Mouse (Mus musculus) gastrocnemius, adult 8-10 months (tissue): ENCODE results near the gene Gzmm. TPM values are rescaled to one million over a fixed set of nuclear protein-coding genes. Genes with fewer than 3 reads are reported as not detected.

ENCODE experiments used
- DNase-seq, 2 experiments: peaks; one replicate each; pipeline ENCODE4 v3.0.0; 2022; ENCODE audit warnings: low spot score in 2 of 2
- total RNA-seq, 4 experiments: library from RNA; stranded (reverse); gene quantifications; 2 replicates each; pipeline ENCODE4 v1.2.4; 2022

Gene Gzmm
- total RNA-seq, 4 experiments from 2014 or later = 9.9 to 15.9 (median 10.2) TPM

DNA sequence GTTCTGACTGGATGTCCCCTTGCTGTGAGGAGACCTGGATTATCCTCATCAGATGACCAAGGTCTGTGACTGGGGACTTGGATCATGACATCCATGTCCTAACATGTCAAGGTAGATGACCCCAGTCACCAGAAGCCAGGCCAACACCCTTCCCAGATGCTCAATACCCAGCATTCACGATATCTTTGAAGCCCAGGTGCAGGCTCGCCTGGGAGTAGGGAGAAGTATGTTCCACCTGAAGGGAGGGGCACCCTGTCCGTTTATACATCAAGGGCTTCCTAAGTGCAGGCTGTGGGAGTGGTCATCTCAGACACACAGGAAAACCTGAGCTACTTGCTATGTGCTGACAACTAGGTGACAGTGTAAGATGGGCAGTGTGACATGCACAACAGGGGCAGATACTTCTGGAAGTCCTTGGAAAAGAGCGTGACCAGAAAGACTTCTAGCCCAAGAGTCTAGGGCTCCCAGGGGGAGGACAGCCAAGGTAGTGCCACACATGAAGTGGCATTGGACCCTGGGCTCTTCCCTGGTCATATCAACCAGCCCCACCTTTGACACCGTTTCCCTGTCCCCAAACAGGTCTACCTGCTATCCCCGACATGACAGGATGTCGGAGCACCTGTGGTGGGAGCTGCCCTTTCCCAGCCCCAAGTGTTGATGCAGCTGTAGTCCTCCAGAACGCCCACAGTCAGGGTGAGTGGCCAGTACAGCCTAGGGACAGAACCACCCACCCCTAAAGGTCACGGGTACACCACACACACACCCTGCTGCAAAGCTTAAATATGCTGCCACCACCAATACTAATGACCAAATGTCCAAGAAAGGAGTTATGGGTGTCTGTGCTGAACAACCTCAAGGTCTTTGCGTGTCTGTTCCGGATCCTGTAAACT, 8.0 kb upstream of the Gzmm start:
- no peak for DNase-seq

DNA sequence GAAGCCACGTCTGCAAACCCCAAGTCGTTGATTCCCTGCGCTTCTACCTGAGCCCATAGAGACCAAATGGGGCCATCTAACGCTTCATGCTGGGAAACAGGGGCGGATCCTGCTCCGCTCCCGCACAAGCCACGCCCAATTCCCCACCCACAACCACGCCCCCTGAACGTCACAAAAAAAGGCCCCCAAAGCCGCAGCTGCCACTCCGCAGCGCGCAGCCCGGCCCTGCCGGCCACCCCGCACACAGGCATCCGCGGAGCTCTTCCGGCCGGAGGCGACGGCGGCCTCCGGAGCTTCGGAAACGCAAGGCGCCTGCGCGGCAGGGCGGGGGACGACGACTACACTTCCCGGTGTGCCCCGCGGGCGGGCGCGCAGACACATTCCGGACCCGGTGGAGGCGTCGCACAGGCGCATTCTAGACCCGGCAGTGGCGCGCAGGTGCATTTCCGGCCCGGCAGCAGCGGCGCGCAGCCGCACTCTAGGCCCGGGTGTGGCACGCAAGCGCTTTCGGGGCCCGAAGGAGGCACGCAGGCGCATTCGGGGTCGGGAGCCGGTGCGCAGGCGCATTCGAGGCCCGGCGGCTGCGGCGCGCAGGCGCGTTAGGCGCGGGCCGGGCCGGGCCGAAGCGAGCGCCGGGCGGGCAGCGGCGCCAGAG, 7.1 kb upstream of the Gzmm start, which contains the start of gene Cdc34:
Cdc34 (plus strand) TSS at position 605 of the 655 bp plus-strand sequence.
- peak; percentile 98 to 100 for DNase-seq

DNA sequence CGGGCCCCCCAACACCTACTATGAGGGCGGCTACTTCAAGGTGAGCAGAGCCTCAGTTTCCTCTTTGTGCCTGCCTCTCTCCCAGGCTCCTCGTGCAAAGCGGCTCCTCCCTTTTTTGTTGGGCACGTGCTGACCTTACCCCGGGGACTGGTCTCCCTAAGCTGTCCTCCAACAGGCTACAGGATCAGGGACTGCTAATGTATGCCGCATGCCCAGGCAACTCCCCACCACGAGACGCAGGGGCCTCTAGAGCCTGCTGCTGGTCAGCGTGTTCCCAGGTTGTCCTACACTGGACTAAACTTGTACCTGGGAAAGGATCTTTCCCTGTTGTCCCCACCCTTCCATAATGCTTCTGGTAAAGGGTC, 6.3 kb upstream of the Gzmm start:
- no peak for DNase-seq

DNA sequence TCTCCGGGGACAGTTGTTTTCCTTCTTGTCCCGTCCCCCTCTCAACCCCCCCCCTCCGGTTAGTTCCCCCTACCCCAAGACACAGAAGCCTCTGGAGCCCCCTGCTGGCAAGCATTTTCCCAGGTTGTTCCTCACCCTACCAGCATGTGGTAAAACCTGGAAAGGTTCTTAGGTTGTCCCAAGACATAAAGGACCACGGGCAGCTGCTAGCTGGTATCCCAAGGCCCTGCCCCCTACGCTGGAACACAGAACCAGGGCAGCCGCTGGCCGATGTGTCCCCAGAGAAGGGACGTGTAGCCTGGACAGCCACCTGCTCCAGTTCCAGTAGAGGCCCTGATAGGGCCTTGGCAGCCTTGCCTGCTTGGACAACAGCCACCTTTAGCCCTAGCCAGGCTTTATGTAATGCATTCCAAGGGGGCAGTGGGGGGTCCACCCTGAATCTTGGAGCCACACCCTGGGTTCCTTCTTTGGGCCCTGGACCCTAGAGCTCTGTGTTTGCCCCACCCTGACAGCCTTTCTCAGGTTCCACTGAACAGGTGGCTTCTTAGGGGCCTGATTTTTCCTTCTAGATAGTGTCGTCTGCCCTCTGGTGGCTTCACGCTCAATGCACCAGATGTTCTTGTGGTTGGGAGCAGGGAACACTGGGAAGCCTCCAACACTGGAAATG, 5.8 kb upstream of the Gzmm start:
- peak; percentile 77 to 78 for DNase-seq

DNA sequence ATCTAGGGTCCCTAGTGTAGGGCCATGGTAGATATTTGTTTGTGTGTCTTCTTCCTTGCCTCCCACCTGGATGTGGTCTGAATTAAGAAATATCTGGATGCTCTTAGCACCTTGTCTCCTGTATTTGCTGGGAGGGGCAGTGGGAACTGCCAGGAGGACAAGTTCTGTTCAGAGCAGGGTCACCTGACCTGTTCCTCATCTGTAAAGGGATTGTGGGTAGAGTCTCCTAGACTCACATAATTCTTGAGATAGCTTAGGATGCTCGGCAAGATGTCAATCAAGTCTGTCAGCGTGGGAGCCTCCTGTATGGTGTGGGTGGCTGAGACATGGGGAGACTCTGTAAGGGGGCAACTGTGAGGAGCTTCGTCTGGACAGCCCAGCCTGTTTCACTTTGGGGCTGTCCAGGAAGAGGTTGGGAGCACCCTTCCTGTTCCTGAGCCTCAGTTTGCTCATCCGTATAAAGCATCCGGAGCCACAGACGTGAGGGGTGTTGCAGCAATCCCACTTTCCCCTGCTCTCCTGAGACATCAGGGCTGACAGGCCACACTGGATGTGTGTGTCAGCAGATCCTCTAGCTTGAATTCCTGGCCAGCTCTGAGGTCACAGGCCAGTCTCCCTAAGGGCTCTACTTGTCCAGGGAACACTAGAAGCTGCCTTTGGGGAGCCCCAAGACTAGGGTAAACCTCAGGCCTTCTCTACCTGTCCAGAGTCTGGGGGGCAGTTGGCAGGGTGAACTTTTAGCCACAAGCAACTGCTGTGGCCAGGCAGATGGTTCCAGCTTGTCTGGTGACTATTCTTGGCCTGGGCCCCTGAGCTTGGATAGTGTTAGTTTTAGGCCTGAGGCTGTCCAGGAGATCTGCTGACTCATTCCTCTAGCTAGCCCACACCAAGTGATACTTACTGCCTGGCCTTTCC, 4.8 kb upstream of the Gzmm start:
- DNase-seq = peak; percentile 68 to 80

DNA sequence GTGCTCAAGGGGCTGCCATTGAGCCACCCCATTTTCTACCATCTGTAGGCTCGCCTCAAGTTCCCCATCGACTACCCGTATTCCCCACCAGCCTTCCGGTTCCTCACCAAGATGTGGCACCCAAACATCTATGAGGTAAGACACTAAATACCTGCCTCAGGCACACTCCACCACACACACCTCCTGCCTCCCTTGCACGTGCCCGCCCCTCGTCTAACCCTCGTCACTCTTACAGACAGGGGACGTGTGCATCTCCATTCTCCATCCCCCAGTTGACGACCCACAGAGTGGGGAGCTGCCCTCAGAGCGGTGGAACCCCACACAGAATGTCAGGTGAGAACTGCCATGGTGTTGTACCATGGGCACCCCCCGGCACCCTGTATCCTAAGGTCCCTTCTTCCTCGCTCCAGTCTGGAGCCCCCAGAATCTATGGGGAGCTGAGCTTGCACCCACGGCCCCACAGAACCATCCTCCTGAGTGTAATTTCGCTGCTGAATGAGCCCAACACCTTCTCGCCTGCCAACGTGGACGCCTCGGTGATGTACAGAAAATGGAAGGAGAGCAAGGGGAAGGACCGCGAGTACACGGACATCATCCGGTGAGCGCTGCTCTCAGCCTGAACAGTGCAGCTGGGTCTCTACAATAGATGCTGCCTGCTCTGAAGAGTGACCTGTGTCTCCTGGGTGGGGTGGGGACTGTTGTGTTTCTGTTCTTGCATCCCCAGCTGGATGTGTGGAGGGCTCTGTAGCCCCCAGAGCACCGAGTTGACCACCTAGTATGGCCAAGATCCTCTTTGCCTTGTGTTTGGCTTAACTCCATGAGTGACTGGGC, 3.8 kb upstream of the Gzmm start:
- DNase-seq = no peak

DNA sequence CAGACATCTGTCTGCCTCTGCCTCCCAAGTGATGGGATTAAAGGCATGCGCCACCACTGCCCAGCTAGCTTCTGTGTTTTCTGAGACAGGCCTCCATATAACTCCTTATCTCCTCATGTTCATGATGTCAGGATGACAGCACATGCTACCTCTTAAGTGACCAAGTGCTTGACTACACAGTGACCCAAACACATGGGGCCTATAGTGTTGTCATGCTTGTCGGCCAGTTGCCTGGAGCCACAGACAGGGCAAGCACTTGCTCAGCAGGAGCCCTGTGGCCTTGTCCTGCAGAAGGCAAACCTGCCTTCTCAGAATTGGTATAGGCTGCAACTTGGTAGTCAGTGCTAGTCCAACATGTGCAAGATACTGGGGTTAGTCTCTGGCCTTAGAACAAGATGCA, 2.6 kb upstream of the Gzmm start:
- no peak for DNase-seq

DNA sequence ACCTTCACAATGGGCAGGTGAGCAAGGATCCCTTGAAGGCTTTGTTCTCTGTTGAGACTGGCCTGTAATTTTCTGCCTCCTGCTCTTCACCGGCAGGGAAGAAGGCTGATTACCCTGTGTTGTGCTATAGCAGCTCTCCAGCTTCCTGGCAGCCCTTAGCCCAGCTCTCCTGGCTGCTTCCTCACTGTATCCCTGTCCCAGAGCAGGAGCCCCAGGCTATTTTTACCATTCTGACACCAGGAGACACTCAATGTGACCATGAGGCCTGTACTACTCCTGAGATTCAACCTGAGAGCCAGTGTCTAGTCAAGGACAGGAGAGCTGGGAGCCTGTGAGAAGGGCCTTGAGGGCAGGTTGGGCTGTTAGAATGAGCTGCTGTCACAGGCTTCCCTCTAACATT, 2.1 kb upstream of the Gzmm start:
- peak in 1 of 2 experiments; percentile 65 for DNase-seq

DNA sequence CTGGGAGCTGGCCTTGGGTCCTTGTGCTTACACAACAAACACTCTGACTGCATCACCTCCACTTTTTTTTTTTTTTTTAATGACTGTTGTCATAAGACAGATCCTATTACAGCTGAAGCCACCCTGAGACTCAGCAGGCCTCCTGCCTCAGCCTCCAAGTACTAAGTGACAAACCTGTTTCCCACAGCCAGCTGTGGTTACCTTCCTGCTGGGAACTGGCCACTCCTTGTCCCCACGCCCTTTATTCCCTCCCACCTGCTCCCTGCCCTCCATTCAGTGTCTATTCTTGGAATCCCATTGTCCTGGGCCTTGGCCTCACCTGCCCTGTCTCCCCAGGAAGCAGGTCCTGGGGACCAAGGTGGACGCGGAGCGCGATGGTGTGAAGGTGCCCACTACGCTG, 1.3 kb upstream of the Gzmm start:
- DNase-seq = no peak

DNA sequence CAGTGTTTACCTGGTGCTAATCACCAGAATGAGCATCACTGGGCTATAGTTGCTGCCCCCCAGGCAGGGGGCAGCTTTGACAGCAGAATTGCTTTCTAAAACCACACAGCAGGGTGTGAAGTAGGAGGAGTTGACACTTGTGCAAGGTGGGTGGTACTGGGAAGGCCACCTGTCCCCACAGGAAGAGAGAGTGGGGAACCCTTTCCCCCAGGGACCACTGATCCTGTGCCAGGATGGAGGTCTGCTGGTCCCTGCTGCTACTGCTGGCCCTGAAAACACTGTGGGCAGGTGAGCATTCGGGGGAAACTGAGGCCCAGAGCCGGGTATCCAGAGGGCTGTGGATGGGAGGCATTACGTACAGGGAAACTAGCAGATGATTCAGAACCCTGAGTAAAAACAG, 358 bp downstream of the Gzmm start:
- no peak for DNase-seq

DNA sequence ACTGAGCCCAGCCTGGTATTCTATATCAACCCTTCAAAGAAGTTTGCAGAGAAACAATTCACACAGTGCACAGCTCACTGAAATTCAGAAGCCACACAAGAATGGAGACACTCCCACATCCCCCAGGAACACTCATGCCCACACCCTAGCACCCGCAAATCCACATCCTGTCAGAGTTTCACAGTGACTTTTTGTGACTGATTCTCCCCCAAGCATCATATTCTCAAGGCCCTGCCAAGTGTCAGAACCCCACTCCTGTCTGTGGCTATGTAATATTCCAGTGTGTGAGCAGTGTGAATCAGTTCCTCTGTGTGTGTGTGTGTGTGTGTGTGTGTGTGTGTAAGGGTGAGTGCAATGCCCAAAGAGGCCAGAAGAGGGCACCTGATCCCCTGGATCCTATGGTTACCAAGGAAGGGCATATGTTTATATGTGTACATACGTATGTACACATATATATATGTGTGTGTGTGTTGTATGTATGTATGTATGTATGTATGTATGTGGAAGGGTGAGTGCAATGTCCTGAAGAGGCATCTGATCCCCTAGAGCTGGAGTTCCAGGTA, 3.2 kb downstream of the Gzmm start:
- DNase-seq = no peak

DNA sequence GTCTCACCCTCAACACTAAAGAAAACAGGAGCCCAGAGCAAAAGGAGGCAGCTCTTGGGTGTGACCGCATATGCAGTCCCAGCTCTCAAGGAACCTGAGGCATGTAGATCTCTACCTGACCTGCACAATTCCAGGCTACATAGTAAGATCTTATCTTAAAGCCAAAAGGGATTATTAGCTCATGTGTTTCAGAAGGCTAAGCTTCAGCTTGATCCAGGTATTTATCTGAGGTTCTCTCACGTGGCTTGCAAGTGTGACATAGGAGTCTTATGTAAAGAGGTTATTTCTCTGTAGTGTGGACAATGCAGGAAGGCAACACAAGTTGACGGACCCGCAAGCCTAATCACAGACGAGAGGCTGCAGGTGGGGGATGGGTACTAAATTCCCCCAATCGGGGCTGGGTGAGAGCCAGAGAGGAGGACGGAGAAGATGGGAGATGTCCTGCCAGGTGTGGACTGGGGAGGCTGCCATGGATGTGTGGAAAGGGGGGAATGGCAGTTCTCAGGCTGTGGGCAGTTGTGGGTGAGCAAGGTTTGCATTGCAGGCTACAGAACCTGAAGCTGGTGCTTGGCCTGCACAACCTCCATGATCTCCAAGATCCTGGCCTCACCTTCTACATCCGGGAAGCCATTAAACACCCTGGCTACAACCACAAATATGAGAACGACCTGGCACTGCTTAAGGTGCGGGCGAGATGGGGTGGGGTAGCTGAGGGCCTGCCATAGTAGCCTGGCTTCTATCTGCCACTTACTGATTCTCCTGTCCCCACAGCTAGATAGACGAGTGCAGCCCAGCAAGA, 5.0 kb downstream of the Gzmm start:
- no peak for DNase-seq

DNA sequence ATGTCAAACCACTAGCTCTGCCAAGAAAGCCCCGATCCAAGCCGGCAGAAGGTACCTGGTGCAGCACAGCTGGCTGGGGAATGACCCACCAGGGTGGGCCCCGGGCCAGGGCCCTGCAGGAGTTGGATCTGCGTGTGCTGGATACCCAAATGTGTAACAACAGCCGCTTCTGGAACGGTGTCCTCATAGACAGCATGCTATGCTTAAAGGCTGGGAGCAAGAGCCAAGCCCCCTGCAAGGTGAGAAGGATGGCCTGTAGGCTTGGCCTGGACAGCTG, 5.5 kb downstream of the Gzmm start:
- no peak for DNase-seq

DNA sequence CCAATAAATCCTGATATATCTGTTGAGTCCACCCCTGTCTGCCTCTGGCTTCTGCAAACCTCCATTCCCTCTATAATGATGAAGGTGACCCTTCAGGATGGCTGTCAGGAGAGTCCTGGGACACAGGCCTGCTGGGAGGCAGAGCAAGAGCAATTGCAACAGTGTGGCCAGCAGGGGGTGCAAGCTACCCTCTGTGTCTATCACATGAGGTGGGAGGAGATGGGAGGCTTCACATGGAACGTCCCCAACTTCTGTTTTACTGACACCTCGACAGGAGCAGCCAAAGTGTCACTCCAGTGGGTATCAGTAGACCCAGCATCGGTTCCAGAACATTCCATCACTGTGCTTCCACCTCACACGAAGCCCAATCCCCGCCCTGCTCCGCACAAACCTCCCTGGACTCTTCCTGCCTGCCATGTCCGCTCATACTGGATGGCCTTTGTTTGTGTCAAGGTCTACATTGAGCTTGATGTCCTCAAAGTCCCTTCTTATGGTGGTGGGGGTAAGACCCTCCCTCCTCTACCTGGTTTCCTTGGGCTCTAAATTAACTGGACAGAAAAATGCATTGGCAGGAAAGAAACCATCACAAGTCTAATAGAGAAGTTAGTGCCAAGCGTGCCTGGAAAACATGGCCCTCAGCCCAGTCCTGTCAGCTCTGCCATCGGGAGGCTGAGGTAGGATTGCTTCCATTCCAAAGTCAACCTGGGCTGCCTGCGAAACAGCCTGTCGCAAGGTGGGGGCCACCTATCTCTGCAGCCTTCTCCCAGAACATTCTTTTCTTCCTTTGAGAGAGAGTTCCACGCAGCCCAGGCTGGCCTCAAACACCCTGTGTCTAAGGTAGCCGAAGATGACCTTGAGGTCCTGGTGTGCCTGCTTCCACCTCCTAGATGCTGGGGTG, 6.7 kb downstream of the Gzmm start:
- DNase-seq = no peak

DNA sequence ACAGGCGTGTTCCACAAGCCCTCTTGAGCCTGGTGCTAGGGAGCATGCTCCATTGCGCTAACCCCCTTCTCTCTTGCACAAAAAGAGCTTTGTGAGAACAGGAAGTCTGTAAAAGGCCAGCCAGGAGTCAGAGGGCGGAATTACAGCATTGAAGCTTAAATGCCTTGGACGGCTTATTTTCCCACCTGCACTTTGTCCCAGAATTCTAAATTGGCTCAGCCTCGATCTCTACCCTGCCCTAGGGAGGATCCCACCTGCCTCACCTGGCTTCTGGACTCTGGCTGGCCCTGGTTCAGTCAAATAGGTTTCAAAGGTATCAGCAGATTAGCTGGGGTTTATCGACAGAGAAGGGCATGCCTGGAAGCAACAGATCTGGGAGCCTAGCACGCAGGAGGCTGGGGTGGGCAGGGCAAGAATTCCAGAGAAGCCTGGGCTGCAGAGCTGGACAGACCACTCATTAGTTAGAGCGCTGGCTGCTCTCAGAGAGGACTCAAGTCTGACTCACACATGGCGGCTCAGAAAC, 7.4 kb downstream of the Gzmm start:
- DNase-seq = no peak

DNA sequence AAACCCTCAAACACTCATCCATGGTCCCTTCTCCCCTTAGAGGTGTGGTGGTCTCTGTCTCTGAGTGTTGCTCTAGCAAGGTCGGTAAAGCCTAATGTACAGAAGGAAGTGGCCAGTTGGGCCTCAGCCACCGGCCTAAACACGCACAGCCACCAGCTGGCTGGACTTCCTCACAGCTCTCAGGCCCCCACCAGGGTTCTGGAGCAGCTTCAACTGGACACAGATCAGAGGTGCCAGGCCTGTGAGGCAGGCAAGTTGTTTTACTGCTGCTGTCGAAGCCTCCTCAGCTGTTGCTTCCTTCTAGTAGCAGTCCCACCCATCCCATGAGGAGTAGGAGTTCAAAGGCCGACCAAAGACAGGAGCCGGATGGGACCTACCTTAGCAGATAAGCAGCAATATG, 9.1 kb downstream of the Gzmm start:
- no peak for DNase-seq

DNA sequence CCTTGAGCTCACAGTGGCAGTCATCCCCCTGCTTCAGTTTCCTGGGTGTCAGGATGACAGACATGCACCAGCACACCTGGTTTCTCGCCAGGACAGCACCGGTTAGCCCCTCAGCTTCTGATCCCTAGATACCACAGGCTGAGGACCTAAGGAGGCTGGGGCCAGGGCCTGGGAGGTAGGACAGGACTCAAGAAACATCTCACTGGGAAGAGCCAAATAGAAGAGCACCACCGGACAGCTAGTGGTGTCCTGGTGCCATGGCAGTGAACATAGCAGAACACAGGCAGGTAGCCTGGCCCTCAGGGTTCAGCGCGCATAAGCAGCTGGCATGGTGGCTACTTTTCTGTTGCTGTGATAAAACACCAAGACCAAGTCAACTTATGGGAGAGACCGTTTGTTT, 9.6 kb downstream of the Gzmm start:
- no peak for DNase-seq

DNA sequence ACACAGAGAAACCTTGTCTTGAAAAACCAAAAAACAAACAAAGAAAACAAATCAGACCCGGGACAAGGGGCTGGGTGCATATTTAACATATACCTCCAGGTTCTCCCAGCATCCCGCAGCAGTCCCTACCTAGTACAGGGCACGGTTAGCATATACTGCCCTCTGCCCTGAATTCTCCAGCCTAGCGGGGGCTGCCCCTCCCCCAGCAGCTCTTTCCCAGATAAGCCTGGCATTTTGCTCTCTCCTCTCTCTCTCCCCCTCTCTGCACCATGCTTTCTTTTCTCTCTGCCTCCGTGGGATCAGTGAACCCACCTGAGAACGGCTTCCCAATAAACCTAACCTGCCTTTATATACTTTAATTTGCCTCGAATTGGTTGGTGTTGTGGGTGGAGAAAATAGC, 11.9 kb downstream of the Gzmm start:
- DNase-seq = no peak
